Mouse (Mus musculus): ENCODE data around the gene Zbtb22.

Gene Zbtb22

GRCm38 (mm10) chr17:33924577-33925283 is 9.0 kb downstream of the Zbtb22 start:
- DNase-seq: peak; percentile 44 to 66

DNA sequence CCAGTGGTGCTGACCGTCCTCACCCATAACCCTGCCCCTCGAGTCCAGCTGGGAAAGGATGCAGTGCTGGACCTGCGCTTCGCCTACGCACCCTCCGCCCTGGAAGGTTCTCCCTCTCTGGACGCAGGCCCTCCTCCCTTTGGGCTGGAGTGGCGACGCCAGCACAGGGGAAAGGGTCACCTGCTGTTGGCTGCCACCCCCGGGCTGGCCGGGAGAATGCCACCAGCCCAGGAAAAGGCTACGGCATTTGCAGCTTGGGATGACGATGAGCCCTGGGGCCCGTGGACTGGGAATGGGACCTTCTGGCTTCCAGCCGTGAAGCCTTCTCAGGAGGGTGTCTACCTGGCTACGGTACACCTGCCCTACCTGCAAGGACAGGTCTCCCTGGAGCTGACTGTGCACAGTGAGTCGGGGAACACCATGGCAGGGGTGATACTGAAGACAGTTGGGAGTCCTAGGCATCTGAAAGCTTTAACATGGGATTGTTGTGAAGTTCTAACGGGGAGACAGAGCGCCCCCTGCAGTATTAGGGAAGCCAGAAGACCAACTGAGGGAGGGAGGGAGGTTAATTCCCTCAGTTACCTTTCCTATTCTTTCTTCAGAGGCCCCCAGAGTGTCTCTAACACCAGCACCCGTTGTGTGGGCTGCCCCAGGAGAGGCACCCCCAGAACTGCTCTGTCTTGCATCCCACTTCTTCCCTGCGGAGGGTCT is 9.9 kb downstream of the Zbtb22 start:
- no peak for DNase-seq

DNA sequence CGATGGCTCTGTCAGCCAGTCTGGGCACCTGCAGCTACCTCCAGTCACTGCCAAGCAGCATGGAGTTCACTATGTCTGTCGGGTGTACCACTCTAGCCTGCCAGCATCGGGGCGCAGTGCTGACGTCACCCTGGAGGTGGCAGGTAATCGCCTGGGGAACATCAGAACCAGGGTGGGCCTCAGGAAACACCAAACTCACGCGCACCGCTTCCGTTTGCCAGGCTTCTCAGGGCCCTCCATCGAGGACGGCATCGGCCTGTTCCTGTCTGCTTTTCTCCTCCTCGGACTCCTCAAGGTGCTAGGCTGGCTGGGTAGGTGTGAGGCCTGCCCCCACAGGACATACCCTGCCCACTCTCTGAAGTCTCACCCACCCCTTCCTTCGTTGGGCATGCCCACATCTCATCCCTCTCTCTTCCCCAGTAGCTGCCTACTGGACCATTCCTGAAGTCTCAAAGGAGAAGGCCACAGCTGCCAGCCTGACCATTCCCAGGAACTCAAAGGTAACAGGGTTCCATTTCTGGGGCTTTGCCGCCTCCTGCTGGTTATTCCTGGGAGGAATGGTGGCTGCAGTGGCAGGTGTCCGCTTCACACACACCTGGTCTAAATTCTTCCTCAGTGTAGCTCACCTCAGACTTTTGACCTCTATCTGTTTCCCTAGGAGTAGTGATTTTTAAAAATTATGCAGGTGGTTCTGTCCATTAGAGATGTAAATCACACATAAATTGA is 10.7 kb downstream of the Zbtb22 start:
- no peak for DNase-seq

GRCm38 (mm10) chr17:33928251-33928947 is 12.7 kb downstream of the Zbtb22 start:
- no peak for DNase-seq

DNA sequence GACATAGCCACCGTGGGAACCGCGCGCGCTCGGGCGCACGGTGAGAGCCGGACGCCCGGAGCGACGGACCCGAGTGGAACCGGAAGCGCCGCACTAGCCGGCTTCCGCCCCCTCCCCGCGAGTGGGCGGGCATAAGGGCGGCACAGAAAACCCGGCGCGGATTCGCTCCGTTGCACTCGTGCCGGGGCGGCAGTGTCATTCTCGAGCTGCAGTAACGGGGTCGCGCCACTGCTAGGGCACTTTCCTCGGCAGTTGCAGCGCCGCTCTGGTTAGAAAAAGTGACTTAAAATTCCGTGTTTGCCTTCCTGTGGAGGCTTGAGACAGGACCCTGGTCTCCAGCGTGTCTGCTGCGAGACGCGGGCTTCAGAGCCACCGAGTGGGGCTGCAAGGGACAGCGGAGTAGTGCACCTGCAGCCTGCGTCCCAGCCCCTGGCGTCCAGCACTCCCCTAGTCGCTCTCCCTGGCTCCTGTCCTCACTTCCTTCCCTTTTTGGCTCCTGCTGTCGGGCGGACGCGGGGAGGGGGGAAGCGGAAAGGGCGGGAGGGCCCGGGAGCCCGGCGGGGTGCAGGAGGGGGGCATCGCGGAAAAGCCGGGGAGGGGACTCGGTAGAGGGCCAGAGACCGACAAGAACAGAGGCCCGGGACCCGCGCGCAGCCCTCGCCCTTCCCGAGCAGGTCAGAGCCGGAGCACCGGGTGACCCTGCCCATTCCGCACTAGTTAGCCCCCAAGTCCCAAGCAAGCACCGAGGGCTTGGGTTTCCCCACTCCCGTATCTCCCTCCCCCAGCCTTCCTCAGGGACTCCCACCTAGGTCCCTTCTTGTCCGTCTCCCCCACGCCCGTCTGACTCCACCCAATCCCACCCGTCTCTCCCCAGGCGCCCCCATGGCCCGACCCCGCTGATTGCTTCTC is 13.9 kb downstream of the Zbtb22 start, which contains the start of gene Rgl2:
Gene Rgl2, plus strand, starts transcription at position 173 of the 909 bp plus-strand sequence.
- DNase-seq: peak; percentile 98

- DNase-seq: peak; percentile 63 to 69
These were observed 14.8 kb downstream of the Zbtb22 start for GRCm38 (mm10) chr17:33930280-33931158.

- no peak for DNase-seq
These were observed 15.6 kb downstream of the Zbtb22 start for GRCm38 (mm10) chr17:33931159-33931866.

DNA sequence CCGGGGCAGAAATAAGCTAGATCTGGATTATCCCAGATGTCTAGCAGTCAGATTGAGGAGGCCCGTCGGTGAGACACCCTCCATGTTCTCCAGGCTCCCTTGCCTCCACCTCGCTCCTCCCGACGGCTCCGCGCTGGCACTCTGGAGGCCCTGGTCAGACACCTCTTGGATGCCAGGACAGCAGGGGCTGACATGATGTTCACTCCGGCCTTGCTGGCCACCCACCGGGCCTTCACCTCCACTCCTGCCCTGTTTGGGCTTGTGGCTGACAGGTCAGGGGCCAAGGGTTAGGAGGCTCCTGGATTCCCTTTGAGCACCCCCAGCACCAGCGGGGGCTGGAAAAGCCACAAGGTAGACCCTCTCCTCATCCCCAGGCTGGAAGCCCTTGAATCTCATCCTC is 16.2 kb downstream of the Zbtb22 start:
- DNase-seq: no peak

GRCm38 (mm10) chr17:33932448-33932847 is 16.7 kb downstream of the Zbtb22 start:
- no peak for DNase-seq

DNA sequence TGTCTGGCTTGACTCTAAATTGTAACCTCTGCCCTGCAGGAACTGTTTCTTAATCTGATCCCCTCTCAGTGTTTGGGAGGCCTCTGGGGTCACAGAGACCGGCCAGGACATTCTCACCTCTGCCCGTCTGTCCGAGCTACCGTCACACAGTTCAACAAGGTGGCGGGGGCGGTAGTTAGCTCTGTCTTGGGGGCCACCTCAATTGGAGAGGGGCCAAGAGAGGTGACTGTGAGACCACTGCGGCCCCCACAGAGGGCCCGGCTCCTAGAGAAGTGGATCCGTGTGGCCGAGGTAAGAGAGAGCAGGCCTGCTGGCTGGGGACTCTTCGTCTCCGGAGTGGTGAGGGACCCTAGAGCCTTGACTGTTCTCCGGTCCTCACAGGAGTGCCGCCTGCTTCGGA is 17.3 kb downstream of the Zbtb22 start:
- DNase-seq: no peak

GRCm38 (mm10) chr17:33935422-33936055 is 19.8 kb downstream of the Zbtb22 start:
- DNase-seq: no peak

GRCm38 (mm10) chr17:33936993-33937392 is 21.3 kb downstream of the Zbtb22 start:
- no peak for DNase-seq

GRCm38 (mm10) chr17:33938783-33939182 is 23.1 kb downstream of the Zbtb22 start:
- no peak for DNase-seq

DNA sequence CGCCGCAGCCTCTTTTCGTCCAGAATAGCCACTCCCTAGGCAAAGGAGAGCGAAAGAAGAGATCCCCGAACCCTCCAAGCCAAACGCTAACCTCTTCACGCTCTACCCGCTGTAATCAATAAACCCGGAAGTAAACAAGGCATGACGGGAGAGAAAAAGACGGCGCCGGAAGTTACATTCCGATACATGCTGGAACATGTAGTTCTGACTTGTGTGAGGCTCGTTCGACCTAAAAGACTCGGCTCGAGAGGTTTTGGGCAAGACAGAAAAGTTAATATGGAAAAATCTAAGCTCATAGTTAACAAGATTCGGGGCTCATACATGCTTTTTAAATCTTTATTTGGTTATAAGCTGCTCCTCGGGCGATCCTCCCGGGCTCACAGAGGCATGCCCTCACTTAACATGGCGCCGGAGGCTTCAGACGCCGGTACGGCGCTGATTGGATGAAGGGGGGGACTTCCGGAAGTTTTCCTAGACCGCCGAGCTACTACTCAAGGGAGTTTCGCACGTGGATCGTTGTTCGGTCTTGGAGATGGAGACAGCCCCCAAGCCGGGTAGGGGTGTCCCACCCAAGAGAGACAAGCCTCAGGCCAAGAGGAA is 24.6 kb downstream of the Zbtb22 start, which contains the start of the genes Pfdn6 and Wdr46:
Gene Pfdn6, minus strand, starts transcription at position 138 of the 600 bp plus-strand sequence.
Gene Wdr46, plus strand, starts transcription at position 455 of the 600 bp plus-strand sequence.
- DNase-seq: peak; percentile 88 to 92

GRCm38 (mm10) chr17:33940981-33941380 is 25.3 kb downstream of the Zbtb22 start:
- peak; percentile 25 to 41 for DNase-seq

DNA sequence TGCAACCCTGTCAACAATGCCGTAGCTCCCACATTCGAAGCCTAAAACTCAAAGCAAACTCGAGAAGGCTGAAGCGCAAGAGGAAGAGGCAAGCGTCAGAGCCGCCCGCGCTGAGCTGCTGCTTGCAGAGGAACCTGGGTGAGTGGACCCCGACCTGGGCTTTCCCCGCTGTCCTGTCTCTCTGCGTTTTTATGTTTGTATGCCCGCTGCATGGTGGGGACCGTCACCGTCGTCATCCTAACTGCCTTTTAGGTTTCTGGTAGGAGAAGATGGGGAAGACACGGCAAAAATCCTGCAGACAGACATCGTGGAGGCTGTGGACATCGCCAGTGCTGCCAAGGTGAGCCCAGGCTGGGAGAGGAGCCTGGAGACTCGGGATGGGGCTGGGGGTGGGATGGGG is 25.7 kb downstream of the Zbtb22 start:
- no peak for DNase-seq

- no peak for DNase-seq
These were observed 27.8 kb downstream of the Zbtb22 start for GRCm38 (mm10) chr17:33943454-33943853.

GRCm38 (mm10) chr17:33947430-33948089 is 31.9 kb downstream of the Zbtb22 start:
- no peak for DNase-seq

Measured in cerebellum, postnatal 25 days (tissue).